Mouse (Mus musculus) brain, adult 2 months (tissue): Measurements from ENCODE around the gene Efnb2.
A peak's percentile ranks its signal among the peaks of the same experiment; 100 is the strongest.

ENCODE experiments used
- DNase-seq: peaks from one replicate; pipeline ENCODE4 v3.0.0; 2011; ENCODE audit warnings: low read depth, low spot score

The Efnb2 gene

DNA sequence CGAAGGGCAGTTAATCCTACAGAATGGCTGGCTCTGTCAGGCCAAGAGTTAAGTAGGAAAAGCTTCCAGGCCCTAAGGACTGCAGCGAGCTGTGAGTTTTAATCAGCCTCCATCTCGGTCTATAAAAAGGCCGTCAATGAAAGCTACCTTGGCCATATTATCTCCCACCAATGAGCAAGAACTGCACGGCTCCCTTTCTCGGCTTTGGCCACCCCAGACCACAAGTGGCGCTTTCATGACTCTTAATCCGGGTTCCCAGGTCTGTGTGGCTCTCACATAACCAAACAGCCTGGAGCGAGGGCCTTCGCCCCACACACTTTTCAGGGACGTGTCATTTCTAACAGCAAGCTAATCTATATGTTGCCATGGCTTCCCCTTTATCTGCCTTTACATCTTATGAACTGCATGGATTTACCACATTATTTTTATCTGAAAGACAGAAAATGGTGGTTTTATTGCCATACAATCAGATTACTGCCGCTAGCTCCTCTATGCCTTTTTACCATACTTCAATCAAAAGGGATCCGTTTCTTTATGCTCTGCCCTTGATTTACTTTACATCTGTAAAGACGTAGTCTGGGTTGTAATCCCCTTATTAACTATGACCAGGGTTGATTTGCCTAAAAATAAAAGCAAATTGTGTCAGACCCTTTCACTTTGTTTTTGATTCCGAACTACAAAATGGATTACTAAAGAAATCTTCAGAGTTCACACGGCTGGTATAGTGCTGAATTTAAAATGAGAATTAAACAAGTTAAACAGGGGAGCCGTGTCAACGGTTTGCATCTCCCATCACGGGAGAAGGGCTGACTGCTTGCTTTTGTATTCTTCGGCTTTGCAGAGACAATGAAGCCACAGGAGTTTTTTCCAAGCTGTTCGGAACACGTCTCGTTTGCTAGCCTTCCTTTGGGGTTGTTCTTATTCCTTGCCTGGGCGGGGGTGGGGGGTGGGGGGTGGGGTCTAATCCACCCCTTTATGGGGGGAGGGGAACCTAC lies 5.4 kb downstream of the Efnb2 start:
- DNase-seq: peak; percentile 36

DNA sequence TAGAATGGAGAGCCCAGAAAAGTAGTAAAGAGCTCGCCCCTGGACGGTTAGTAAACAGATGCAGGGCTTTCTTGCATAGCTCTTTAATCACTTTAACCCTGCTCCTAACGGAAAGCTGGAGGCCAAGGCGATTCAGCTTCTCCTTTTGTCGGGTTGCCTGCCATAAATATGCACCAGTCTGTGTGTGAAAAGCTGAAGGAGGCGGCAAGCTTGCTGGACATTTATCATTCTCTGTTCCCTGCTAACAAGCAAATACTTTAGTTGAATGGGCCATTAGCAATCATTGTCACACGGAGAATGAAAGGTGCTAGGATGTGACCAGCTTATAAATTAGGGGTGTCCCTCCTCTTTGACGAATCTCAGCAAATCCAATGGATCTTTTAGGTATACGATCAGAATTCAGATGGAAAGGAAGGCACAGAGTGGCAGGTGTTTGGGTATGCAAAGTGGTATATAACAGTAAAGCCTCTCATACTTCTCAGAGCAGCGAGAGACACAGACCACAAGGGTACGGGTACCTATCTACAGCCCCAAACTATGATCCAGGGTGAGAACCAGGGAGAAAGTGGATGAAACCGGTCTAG lies 7.0 kb downstream of the Efnb2 start:
- DNase-seq: no peak

DNA sequence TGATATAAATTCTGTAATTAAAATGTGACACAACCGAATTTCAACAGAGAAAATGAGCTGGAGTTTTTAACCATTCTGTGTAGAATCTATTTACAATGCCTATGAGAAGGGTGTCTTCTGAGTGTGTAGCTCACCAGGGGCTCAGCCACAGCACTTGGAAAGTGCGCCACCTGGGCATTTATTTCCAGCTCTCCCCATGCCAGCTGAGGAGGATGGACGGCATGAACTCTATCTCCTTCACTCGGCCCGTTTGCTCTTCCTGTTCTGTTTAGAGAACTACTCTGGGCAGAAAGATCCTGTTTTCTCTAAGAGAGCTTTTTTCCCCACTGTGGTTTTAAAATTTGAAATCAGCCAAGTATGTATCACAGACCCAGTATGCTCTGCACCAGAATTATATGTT lies 7.7 kb downstream of the Efnb2 start:
- peak; percentile 50 for DNase-seq

GRCm38 (mm10) chr8:8652388-8652787 lies 8.7 kb downstream of the Efnb2 start:
- DNase-seq: no peak

GRCm38 (mm10) chr8:8649944-8650343 lies 11.1 kb downstream of the Efnb2 start:
- DNase-seq: peak; percentile 89

- DNase-seq: no peak
Observed at GRCm38 (mm10) chr8:8649536-8649935, 11.5 kb downstream of the Efnb2 start.

GRCm38 (mm10) chr8:8648686-8649085 lies 12.4 kb downstream of the Efnb2 start:
- DNase-seq: no peak

DNA sequence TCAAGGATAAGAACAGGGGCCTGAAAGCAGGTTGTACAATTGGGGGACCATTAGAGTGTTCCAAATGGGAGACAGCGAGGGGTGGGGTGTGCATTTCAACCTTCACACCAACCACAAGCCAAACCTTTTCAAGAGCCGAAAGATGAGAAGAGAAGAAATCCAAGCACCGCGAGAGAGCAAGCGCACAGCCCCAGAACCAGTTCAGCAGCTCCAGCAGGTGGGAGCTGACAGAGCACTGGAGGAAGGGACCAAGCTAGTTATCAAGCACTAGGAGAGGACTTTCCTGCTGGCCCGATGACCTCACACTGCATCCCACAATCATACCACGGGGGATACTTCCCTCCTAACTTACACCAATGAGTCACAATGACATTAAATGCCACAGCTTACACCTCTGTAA lies 13.2 kb downstream of the Efnb2 start:
- no peak for DNase-seq

GRCm38 (mm10) chr8:8647319-8647718 lies 13.7 kb downstream of the Efnb2 start:
- DNase-seq: peak; percentile 29

DNA sequence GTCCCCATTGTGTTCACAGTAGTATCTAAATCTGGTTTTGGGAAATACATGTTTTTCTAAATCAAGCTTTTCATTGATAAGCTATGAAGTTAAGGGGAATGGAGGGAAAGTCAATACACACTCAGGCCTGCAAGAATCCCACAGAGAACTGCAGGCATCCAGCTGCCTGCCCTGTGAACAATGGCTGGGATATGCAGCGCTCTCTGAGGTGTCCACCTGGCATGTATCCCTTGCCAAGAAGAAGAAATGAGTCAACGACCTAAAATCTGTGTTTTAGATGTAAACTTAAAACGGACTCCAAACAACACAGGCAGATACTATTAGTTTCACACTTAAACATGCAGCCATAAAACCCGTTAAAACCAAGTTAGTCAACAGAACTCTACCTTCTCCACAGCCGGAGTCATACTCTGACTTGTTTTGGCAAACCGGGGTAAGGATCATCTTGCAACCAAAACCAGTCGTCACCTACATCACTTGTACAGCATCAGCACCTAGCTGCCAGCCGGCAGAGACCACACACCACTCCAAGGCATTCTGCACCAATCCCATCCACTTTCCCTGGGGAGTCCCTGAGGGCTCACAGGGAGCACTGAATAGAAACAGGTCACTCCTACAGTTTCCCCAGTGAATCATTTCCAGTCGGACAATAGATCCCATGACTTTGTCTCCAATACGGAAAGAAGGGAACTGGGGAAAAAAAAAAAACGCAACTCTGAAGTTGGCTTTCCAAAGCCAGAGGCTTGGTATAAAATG lies 16.7 kb downstream of the Efnb2 start:
- no peak for DNase-seq

- DNase-seq: no peak
Observed at GRCm38 (mm10) chr8:8640264-8640588, 20.8 kb downstream of the Efnb2 start.

GRCm38 (mm10) chr8:8639569-8640263 lies 21.3 kb downstream of the Efnb2 start:
- DNase-seq: no peak

GRCm38 (mm10) chr8:8631394-8631793 lies 29.6 kb downstream of the Efnb2 start:
- DNase-seq: no peak

- DNase-seq: no peak
Observed at GRCm38 (mm10) chr8:8624017-8624416, 37.0 kb downstream of the Efnb2 start.

GRCm38 (mm10) chr8:8623486-8623885 lies 37.6 kb downstream of the Efnb2 start:
- DNase-seq: peak; percentile 83

GRCm38 (mm10) chr8:8622476-8622875 lies 38.6 kb downstream of the Efnb2 start:
- peak; percentile 52 for DNase-seq

DNA sequence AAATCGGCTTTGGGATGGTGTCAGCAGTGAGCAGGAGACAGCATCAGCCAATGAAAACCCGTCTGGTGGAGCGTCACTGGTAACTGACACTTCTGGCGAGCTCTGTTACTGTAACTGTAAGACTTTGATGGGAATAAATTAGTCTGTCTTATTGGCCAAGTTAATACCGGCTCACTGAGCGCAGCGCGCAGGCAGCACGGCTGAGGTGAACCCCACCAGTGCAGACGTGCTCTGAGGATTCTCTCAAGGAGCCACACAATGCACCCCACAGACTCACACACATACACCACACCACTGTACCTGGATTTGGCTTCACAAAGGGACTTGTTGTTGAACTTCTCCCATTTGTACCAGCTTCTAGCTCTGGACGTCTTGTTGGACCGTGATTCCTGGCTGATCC lies 39.0 kb downstream of the Efnb2 start:
- DNase-seq: peak; percentile 53

GRCm38 (mm10) chr8:8621236-8621917 lies 39.7 kb downstream of the Efnb2 start:
- DNase-seq: peak; percentile 61

DNA sequence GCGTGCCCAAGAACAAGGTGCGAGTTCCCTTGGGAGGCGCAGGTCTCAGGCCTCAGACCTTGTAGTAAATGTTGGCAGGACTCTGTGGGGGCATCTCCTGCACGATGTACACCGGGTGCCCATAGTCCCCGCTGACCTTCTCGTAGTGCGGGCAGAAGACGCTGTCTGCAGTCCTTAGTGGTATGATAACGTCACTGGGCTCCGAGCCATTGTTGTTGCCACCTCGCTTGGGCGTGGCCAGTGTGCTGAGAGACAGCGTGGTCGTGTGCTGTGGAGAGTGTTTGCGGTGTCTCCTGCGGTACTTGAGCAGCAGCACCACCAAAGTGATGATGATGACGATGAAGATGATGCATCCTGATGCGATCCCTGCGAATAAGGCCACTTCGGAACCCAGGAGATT lies 40.5 kb downstream of the Efnb2 start:
- DNase-seq: peak; percentile 57

GRCm38 (mm10) chr8:8619221-8620194 lies 41.5 kb downstream of the Efnb2 start:
- no peak for DNase-seq
